Mouse (Mus musculus) MEL (cell line): ENCODE measurements around the gene H3f3a. TPM values are rescaled to one million over a fixed set of nuclear protein-coding genes. Genes with fewer than 3 reads are reported as not detected.

Experiments
- DNase-seq: peaks from one replicate; pipeline ENCODE4 v3.0.0; 2011; ENCODE audit warnings: low read depth, low spot score
- H3K27ac ChIP-seq: 2 replicates; pipeline ENCODE4 v1.5.1; 2012; ENCODE audit warnings: low read depth, mild to moderate bottlenecking, control low read depth, low read length, moderate library complexity; ENCODE audit not compliant: control insufficient read depth
- H3K27me3 ChIP-seq, 2 experiments: fragments of 150-350 bp in 1 of 2; sonication (generic) in 1 of 2; 2 replicates each; pipeline ENCODE4 v1.6.1; 2012; ENCODE audit warnings: low read length in 2 of 2, mild to moderate bottlenecking in 2 of 2, improper control_type of control experiment in 1 of 2, moderate library complexity in 1 of 2; ENCODE audit not compliant: insufficient read depth in 2 of 2, control insufficient read depth in 1 of 2
- H3K36me3 ChIP-seq, 2 experiments: 2 replicates each; pipeline ENCODE4 v1.6.1; 2012 to 2014; ENCODE audit warnings: low read length in 2 of 2, improper control_type of control experiment in 1 of 2, inconsistent platforms in 1 of 2, mild to moderate bottlenecking in 1 of 2; ENCODE audit not compliant: insufficient read depth in 2 of 2, control insufficient read depth in 1 of 2
- H3K4me1 ChIP-seq, 2 experiments: fragments of 150-350 bp in 1 of 2; sonication (generic) in 1 of 2; 2 replicates each; pipeline ENCODE4 v1.6.1; 2012; ENCODE audit warnings: low read length in 2 of 2, improper control_type of control experiment in 1 of 2, mild to moderate bottlenecking in 1 of 2; ENCODE audit not compliant: insufficient read depth in 2 of 2, control insufficient read depth in 1 of 2
- H3K4me3 ChIP-seq, 2 experiments: fragments of 150-350 bp in 1 of 2; sonication (generic) in 1 of 2; 2 replicates each; pipeline ENCODE4 v1.5.1; 2012; ENCODE audit warnings: low read depth in 2 of 2, low read length in 2 of 2, mild to moderate bottlenecking in 2 of 2, moderate library complexity in 2 of 2, control low read depth in 1 of 2, improper control_type of control experiment in 1 of 2; ENCODE audit not compliant: control insufficient read depth in 1 of 2, insufficient read depth in 1 of 2
- H3K79me2 ChIP-seq: 2 replicates; pipeline ENCODE4 v1.6.1; 2012; ENCODE audit warnings: mild to moderate bottlenecking, low read length, moderate library complexity; ENCODE audit not compliant: control insufficient read depth, poor library complexity, insufficient read depth
- H3K9ac ChIP-seq: 2 replicates; pipeline ENCODE4 v1.6.1; 2012; ENCODE audit warnings: low read depth, mild to moderate bottlenecking, control low read depth, low read length, moderate library complexity; ENCODE audit not compliant: control insufficient read depth, poor library complexity, severe bottlenecking
- H3K9me3 ChIP-seq: fragments of 150-350 bp; sonication (generic); replicated peaks from 2 replicates; pipeline ENCODE4 v1.6.1; 2012; ENCODE audit warnings: mild to moderate bottlenecking, low read length, improper control_type of control experiment, moderate library complexity; ENCODE audit not compliant: insufficient read depth
- CHD1 ChIP-seq: IDR thresholded peaks from 2 replicates; pipeline ENCODE4 v1.6.1; 2012; ENCODE audit warnings: low read depth, mild to moderate bottlenecking, inconsistent platforms, low read length, improper control_type of control experiment
- CTCF ChIP-seq, 3 experiments: IDR thresholded peaks in 2 of 3; conservative IDR thresholded peaks in 1 of 3; 2 replicates each; pipeline ENCODE4 v1.5.1; 2011 to 2012; ENCODE audit warnings: low read length in 3 of 3, low read depth in 2 of 3, mild to moderate bottlenecking in 2 of 3, improper control_type of control experiment in 1 of 3, inconsistent platforms in 1 of 3, mixed read lengths in 1 of 3, moderate library complexity in 1 of 3; ENCODE audit not compliant: control insufficient read depth in 1 of 3, insufficient read depth in 1 of 3, poor library complexity in 1 of 3, severe bottlenecking in 1 of 3
- E2F4 ChIP-seq: IDR thresholded peaks from 2 replicates; pipeline ENCODE4 v1.6.1; 2011; ENCODE audit warnings: low read depth, low read length, improper control_type of control experiment, borderline replicate concordance
- ELF1 ChIP-seq: IDR thresholded peaks from 2 replicates; pipeline ENCODE4 v1.6.1; 2014; ENCODE audit warnings: low read depth, mild to moderate bottlenecking, inconsistent platforms, low read length, improper control_type of control experiment, moderate library complexity
- ETS1 ChIP-seq: IDR thresholded peaks from 2 replicates; pipeline ENCODE4 v1.6.1; 2012; ENCODE audit warnings: low read depth, mild to moderate bottlenecking, inconsistent platforms, low read length, improper control_type of control experiment, moderate library complexity
- GABPA ChIP-seq: IDR thresholded peaks from 2 replicates; pipeline ENCODE4 v1.6.1; 2012; ENCODE audit warnings: low read depth, mild to moderate bottlenecking, inconsistent platforms, low read length, improper control_type of control experiment, moderate library complexity
- GATA1 ChIP-seq: IDR thresholded peaks from 2 replicates; pipeline ENCODE4 v1.6.1; 2011; ENCODE audit warnings: low read depth, low read length, improper control_type of control experiment
- HCFC1 ChIP-seq: IDR thresholded peaks from 2 replicates; pipeline ENCODE4 v1.6.1; 2012; ENCODE audit warnings: low read depth, mild to moderate bottlenecking, inconsistent platforms, low read length, improper control_type of control experiment, moderate library complexity
- JUND ChIP-seq: IDR thresholded peaks from 2 replicates; pipeline ENCODE4 v1.6.1; 2011; ENCODE audit warnings: low read depth, mild to moderate bottlenecking, improper control_type of control experiment, low read length
- MAFK ChIP-seq: IDR thresholded peaks from 2 replicates; pipeline ENCODE4 v1.6.1; 2011; ENCODE audit warnings: low read depth, mild to moderate bottlenecking, low read length, improper control_type of control experiment, borderline replicate concordance
- MAX ChIP-seq: IDR thresholded peaks from 2 replicates; pipeline ENCODE4 v1.6.1; 2011; ENCODE audit warnings: low read length, improper control_type of control experiment
- MAZ ChIP-seq: IDR thresholded peaks from 2 replicates; pipeline ENCODE4 v1.6.1; 2012; ENCODE audit warnings: low read depth, mild to moderate bottlenecking, inconsistent platforms, low read length, improper control_type of control experiment
- MEF2A ChIP-seq: IDR thresholded peaks from 2 replicates; pipeline ENCODE4 v1.6.1; 2014; ENCODE audit warnings: low read depth, mild to moderate bottlenecking, inconsistent platforms, low read length, improper control_type of control experiment; ENCODE audit not compliant: poor library complexity, insufficient replicate concordance, severe bottlenecking; ENCODE audit errors: extremely low read depth
- MXI1 ChIP-seq: IDR thresholded peaks from 2 replicates; pipeline ENCODE4 v1.6.1; 2011; ENCODE audit warnings: mild to moderate bottlenecking, low read depth, low read length, improper control_type of control experiment
- MYC ChIP-seq: IDR thresholded peaks from 2 replicates; pipeline ENCODE4 v1.6.1; 2011; ENCODE audit warnings: low read depth, mild to moderate bottlenecking, low read length, improper control_type of control experiment, moderate library complexity
- NELFE ChIP-seq: IDR thresholded peaks from 2 replicates; pipeline ENCODE4 v1.6.1; 2011; ENCODE audit warnings: low read depth, low read length, improper control_type of control experiment
- NRF1 ChIP-seq: IDR thresholded peaks from 2 replicates; pipeline ENCODE4 v1.6.1; 2014; ENCODE audit warnings: low read depth, mild to moderate bottlenecking, inconsistent platforms, low read length, improper control_type of control experiment, moderate library complexity; ENCODE audit not compliant: poor library complexity, insufficient read depth, severe bottlenecking
- POLR2A ChIP-seq, 2 experiments: IDR thresholded peaks; 2 replicates each; pipeline ENCODE4 v1.6.1; 2011 to 2012; ENCODE audit warnings: low read length in 2 of 2, mild to moderate bottlenecking in 2 of 2, control low read depth in 1 of 2, improper control_type of control experiment in 1 of 2, low read depth in 1 of 2, moderate library complexity in 1 of 2; ENCODE audit not compliant: control insufficient read depth in 1 of 2, insufficient read depth in 1 of 2, poor library complexity in 1 of 2
- POLR2AphosphoS2 ChIP-seq: IDR thresholded peaks from 2 replicates; pipeline ENCODE4 v1.6.1; 2011; ENCODE audit warnings: low read length, improper control_type of control experiment
- POLR2AphosphoS5 ChIP-seq: IDR thresholded peaks from 2 replicates; pipeline ENCODE4 v1.6.1; 2012; ENCODE audit warnings: low read depth, borderline replicate concordance, mild to moderate bottlenecking, inconsistent platforms, low read length, moderate library complexity, mixed read lengths
- RAD21 ChIP-seq: IDR thresholded peaks from 2 replicates; pipeline ENCODE4 v1.6.1; 2011; ENCODE audit warnings: mild to moderate bottlenecking, low read depth, low read length, improper control_type of control experiment
- SIN3A ChIP-seq: IDR thresholded peaks from 2 replicates; pipeline ENCODE4 v1.6.1; 2012; ENCODE audit warnings: low read length, improper control_type of control experiment, inconsistent platforms
- SMC3 ChIP-seq: IDR thresholded peaks from 2 replicates; pipeline ENCODE4 v1.6.1; 2011; ENCODE audit warnings: low read depth, low read length, improper control_type of control experiment
- TAL1 ChIP-seq: IDR thresholded peaks from 2 replicates; pipeline ENCODE4 v1.6.1; 2012; ENCODE audit warnings: mild to moderate bottlenecking, inconsistent platforms, low read length, moderate library complexity, mixed read lengths
- TBP ChIP-seq: IDR thresholded peaks from 2 replicates; pipeline ENCODE4 v1.8.0; 2011; ENCODE audit warnings: low read depth, low read length, improper control_type of control experiment
- TCF12 ChIP-seq: IDR thresholded peaks from 2 replicates; pipeline ENCODE4 v1.6.1; 2014; ENCODE audit warnings: low read depth, mild to moderate bottlenecking, inconsistent platforms, low read length, improper control_type of control experiment, moderate library complexity
- UBTF ChIP-seq: IDR thresholded peaks from 2 replicates; pipeline ENCODE4 v1.6.1; 2012; ENCODE audit warnings: low read depth, mild to moderate bottlenecking, inconsistent platforms, low read length, improper control_type of control experiment, moderate library complexity, borderline replicate concordance; ENCODE audit not compliant: insufficient read depth
- USF1 ChIP-seq: IDR thresholded peaks from 2 replicates; pipeline ENCODE4 v1.6.1; 2014; ENCODE audit warnings: low read depth, mild to moderate bottlenecking, inconsistent platforms, low read length, improper control_type of control experiment, moderate library complexity
- ZC3H11A ChIP-seq: IDR thresholded peaks from 2 replicates; pipeline ENCODE4 v1.6.1; 2012; ENCODE audit warnings: low read depth, mild to moderate bottlenecking, inconsistent platforms, low read length, improper control_type of control experiment
- ZNF384 ChIP-seq: IDR thresholded peaks from 2 replicates; pipeline ENCODE4 v1.6.1; 2012; ENCODE audit warnings: low read depth, mild to moderate bottlenecking, inconsistent platforms, low read length, improper control_type of control experiment
- polyA plus RNA-seq, 2 experiments: library from polyadenylated mRNA; stranded (reverse) in 1 of 2; unstranded in 1 of 2; fragments of >175 nt in 1 of 2; fragments of >200 nt in 1 of 2; gene quantifications; 2 replicates each; pipeline versions ENCODE4 v1.2.1 to v1.2.4; 2012; ENCODE audit warnings: low replicate concordance in 2 of 2, low read depth in 1 of 2; ENCODE audit not compliant: insufficient read length in 2 of 2, insufficient read depth in 1 of 2, missing spikeins in 1 of 2
- total RNA-seq: library from RNA; depleted of rRNA; stranded (reverse); fragments of 300-350 nt; gene quantifications from 2 replicates; pipeline ENCODE4 v1.2.3, GENCODE M21; 2012

The H3f3a gene
- total and polyA plus RNA-seq, 3 experiments = 265 to 903 (median 574) TPM

- no peak overlapping the region for H3K4me3 ChIP-seq
- H3K9ac ChIP-seq = no peak overlapping the region
- H3K4me1 ChIP-seq = peaks cover 0 to 22% of the 10 kb centered on the region in 2 experiments; a peak in 3 of 4 replicates
- H3K36me3 ChIP-seq = peaks cover 0 to 12% of the 10 kb centered on the region in 2 experiments; a peak in 2 of 4 replicates
- DNase-seq = no peak
- no peaks in the 10 kb centered on the region for H3K9me3 ChIP-seq
- no peak overlapping the region for H3K27ac ChIP-seq
- no peaks in the 10 kb centered on the region for H3K27me3 ChIP-seq
- H3K79me2 ChIP-seq = no peaks in the 10 kb centered on the region
- TF ChIP-seq POLR2AphosphoS2 (no peak), MAZ (no peak), HCFC1 (no peak), ZC3H11A (no peak), GABPA (no peak), CHD1 (no peak), POLR2AphosphoS5 (no peak), GATA1 (no peak), MXI1 (no peak), MAX (no peak), ZNF384 (no peak), NRF1 (no peak), ELF1 (no peak), USF1 (no peak), CTCF (IDR thresholded peaks at IDR 0.05 in 2 of 3, conservative IDR thresholded peaks at IDR 0.05 in 1 of 3; ENCODE audit: control insufficient read depth in 1 of 3, insufficient read depth in 1 of 3, low read depth in 2 of 3, low read length in 3 of 3, poor library complexity in 1 of 3, severe bottlenecking in 1 of 3) (no peak), SMC3 (no peak), MEF2A (no peak), E2F4 (no peak)
- TF ChIP-seq, all 39 proteins: peak for 0
These were observed 38.4 kb downstream of the H3f3a start for GRCm38 (mm10) chr1:180775317-180775716.

- peak; percentile 78 for DNase-seq
- no peak overlapping the region for H3K27ac ChIP-seq
- H3K79me2 ChIP-seq = no peaks in the 10 kb centered on the region
- no peak overlapping the region for H3K9ac ChIP-seq
- H3K4me1 ChIP-seq = peaks cover 0 to 22% of the 10 kb centered on the region in 2 experiments; a peak in 3 of 4 replicates
- H3K4me3 ChIP-seq = no peak overlapping the region
- H3K36me3 ChIP-seq = peaks cover 0 to 12% of the 10 kb centered on the region in 2 experiments; a peak in 2 of 4 replicates
- no peaks in the 10 kb centered on the region for H3K27me3 ChIP-seq
- H3K9me3 ChIP-seq = no peaks in the 10 kb centered on the region
- no peak for TF ChIP-seq TBP
- TF ChIP-seq MEF2A = no peak
- TF ChIP-seq CHD1 = no peak
- TF ChIP-seq TAL1 = no peak
- no peak for TF ChIP-seq NELFE
- no peak for TF ChIP-seq MYC
- TF ChIP-seq POLR2A (IDR thresholded peaks at IDR 0.05; ENCODE audit: control insufficient read depth in 1 of 2, insufficient read depth in 1 of 2, low read depth in 1 of 2, low read length in 2 of 2, poor library complexity in 1 of 2) = no peak
- no peak for TF ChIP-seq ETS1
- TF ChIP-seq POLR2AphosphoS5 = no peak
- peak; percentile 41 for TF ChIP-seq RAD21
- TF ChIP-seq JUND = no peak
- no peak for TF ChIP-seq ZNF384
- TF ChIP-seq SMC3 = peak; percentile 42
- TF ChIP-seq MAFK = no peak
- no peak for TF ChIP-seq UBTF
- 0 out of 2 replicates have a peak, but pooled peaks have one; percentile 13 for TF ChIP-seq ZC3H11A
- TF ChIP-seq TCF12 = no peak
- no peak for TF ChIP-seq MAX
- TF ChIP-seq CTCF (IDR thresholded peaks at IDR 0.05 in 2 of 3, conservative IDR thresholded peaks at IDR 0.05 in 1 of 3; ENCODE audit: control insufficient read depth in 1 of 3, insufficient read depth in 1 of 3, low read depth in 2 of 3, low read length in 3 of 3, poor library complexity in 1 of 3, severe bottlenecking in 1 of 3) = peak; percentile 68 to 76 (median 74)
- no peak for TF ChIP-seq POLR2AphosphoS2
- no peak for TF ChIP-seq SIN3A
- no peak for TF ChIP-seq E2F4
- no peak for TF ChIP-seq GABPA
These were observed 39.1 kb downstream of the H3f3a start for GRCm38 (mm10) chr1:180774664-180775063.
